Mouse (Mus musculus) telencephalon, adult 2 months (tissue): ENCODE data around the gene Ugt1a10.
"Not testable (repeated sequence)": the region's sequence is repeated elsewhere in the genome, so short reads cannot be mapped to it uniquely, and the experiment has no call there.

Source experiments
- DNase-seq: peaks from one replicate; pipeline ENCODE4 v3.0.0-alpha.2; 2011; ENCODE audit warnings: low read depth, low spot score

Gene Ugt1a10

GRCm38 (mm10) chr1:88094941-88095492, 39.8 kb downstream of the Ugt1a10 start, which contains the start of gene Ugt1a7c:
TSS of gene Ugt1a7c (plus strand) at chr1:88095062.
- no peak for DNase-seq

- not testable (repeated sequence) for DNase-seq
These were observed 43.4 kb downstream of the Ugt1a10 start for GRCm38 (mm10) chr1:88098546-88098945.

- not testable (repeated sequence) for DNase-seq
These were observed 44.5 kb downstream of the Ugt1a10 start for GRCm38 (mm10) chr1:88099691-88100090.

- DNase-seq: not testable (repeated sequence)
These were observed 47.8 kb downstream of the Ugt1a10 start, which contains the start of gene Ugt1a6b for GRCm38 (mm10) chr1:88103019-88103418. TSS of gene Ugt1a6b (plus strand) at chr1:88103252.

- DNase-seq: not testable (repeated sequence)
These were observed 48.7 kb downstream of the Ugt1a10 start for GRCm38 (mm10) chr1:88103697-88104468.

GRCm38 (mm10) chr1:88104667-88105430, 49.7 kb downstream of the Ugt1a10 start:
- no peak for DNase-seq

- DNase-seq: no peak
These were observed 50.5 kb downstream of the Ugt1a10 start for GRCm38 (mm10) chr1:88105656-88106055.

GRCm38 (mm10) chr1:88109027-88109557, 53.9 kb downstream of the Ugt1a10 start:
- DNase-seq: not testable (repeated sequence)

- not testable (repeated sequence) for DNase-seq
These were observed 54.4 kb downstream of the Ugt1a10 start for GRCm38 (mm10) chr1:88109604-88110003.

GRCm38 (mm10) chr1:88112769-88113168, 57.6 kb downstream of the Ugt1a10 start:
- not testable (repeated sequence) for DNase-seq

GRCm38 (mm10) chr1:88120550-88120949, 65.4 kb downstream of the Ugt1a10 start:
- not testable (repeated sequence) for DNase-seq

- DNase-seq: not testable (repeated sequence)
These were observed 66.3 kb downstream of the Ugt1a10 start for GRCm38 (mm10) chr1:88121521-88121920.

GRCm38 (mm10) chr1:88125827-88126360, 70.7 kb downstream of the Ugt1a10 start:
- not testable (repeated sequence) for DNase-seq

GRCm38 (mm10) chr1:88129091-88129490, 73.9 kb downstream of the Ugt1a10 start:
- DNase-seq: not testable (repeated sequence)

GRCm38 (mm10) chr1:88130223-88130622, 75.0 kb downstream of the Ugt1a10 start:
- DNase-seq: not testable (repeated sequence)

- DNase-seq: no peak
These were observed 78.8 kb downstream of the Ugt1a10 start for GRCm38 (mm10) chr1:88133908-88134456.

- DNase-seq: not testable (repeated sequence)
These were observed 79.3 kb downstream of the Ugt1a10 start, which contains the start of gene Ugt1a6a for GRCm38 (mm10) chr1:88134457-88135011. TSS of gene Ugt1a6a (plus strand) at chr1:88134809.

- DNase-seq: not testable (repeated sequence)
These were observed 80.2 kb downstream of the Ugt1a10 start for GRCm38 (mm10) chr1:88135229-88135904.

GRCm38 (mm10) chr1:88136646-88137045, 81.5 kb downstream of the Ugt1a10 start:
- DNase-seq: no peak

GRCm38 (mm10) chr1:88137264-88137663, 82.1 kb downstream of the Ugt1a10 start:
- no peak for DNase-seq
